Mouse (Mus musculus): ENCODE data around the gene Zbtb8a. TPM values are rescaled to one million over a fixed set of nuclear protein-coding genes. Genes with fewer than 3 reads are reported as not detected.
"Not testable (repeated sequence)": the region's sequence is repeated elsewhere in the genome, so short reads cannot be mapped to it uniquely, and the experiment has no call there.

Gene Zbtb8a
- polyA plus RNA-seq (2014; fragmentation: Nextera tagmentation; extraction: Ambion mirVana) = 8.3 TPM in 2 replicates

- Histone ChIP-seq H3K9me3 (ENCODE audit: control insufficient read depth, low read length) (no peaks in the 10 kb centered on the region), H3K4me1 (replicated peaks; ENCODE audit: control insufficient read depth, insufficient read depth, low read length) (peaks cover 7% of the 10 kb centered on the region; the same call in 1 of the 2 replicates), H3K4me3 (ENCODE audit: low read depth, low read length) (peak within 1 kb of the TSS; percentile 81), H3K36me3 (ENCODE audit: control insufficient read depth, insufficient read depth, low read length) (no peaks in the 10 kb centered on the region), H3K9ac (ENCODE audit: low read length) (peak within 1 kb of the TSS; percentile 89), H3K27me3 (ENCODE audit: control insufficient read depth, insufficient read depth, low read length) (peaks cover 11% of the 10 kb centered on the region), H3K27ac (ENCODE audit: low read depth, low read length) (peak within 1 kb of the TSS; percentile 31; the same call in 1 of the 2 replicates), H3K4me2 (ENCODE audit: low read depth, low read length, severe bottlenecking) (peak within 1 kb of the TSS; percentile 51)
- ATAC-seq (replicated peaks; ENCODE audit: low FRiP score) (peak; percentile 61; the same call in 1 of the 2 replicates), DNase-seq (ENCODE audit: low spot score) (peak; percentile 81)
- WGBS = 3% methylated on average over 64 of the region's 65 CpGs
Measured at GRCm38 (mm10) chr4:129377601-129378390, at the start of gene Zbtb8a. Zbtb8a (minus strand) TSS chr4:129378116.

- Histone ChIP-seq H3K4me3 (ENCODE audit: low read depth, low read length) (no peak overlapping the region), H3K9me3 (ENCODE audit: control insufficient read depth, low read length) (no peaks in the 10 kb centered on the region), H3K4me1 (replicated peaks; ENCODE audit: control insufficient read depth, insufficient read depth, low read length) (no peaks in the 10 kb centered on the region), H3K9ac (ENCODE audit: low read length) (no peak overlapping the region), H3K27me3 (ENCODE audit: control insufficient read depth, insufficient read depth, low read length) (no peaks in the 10 kb centered on the region), H3K27ac (ENCODE audit: low read depth, low read length) (no peak overlapping the region), H3K36me3 (ENCODE audit: control insufficient read depth, insufficient read depth, low read length) (no peaks in the 10 kb centered on the region), H3K4me2 (ENCODE audit: low read depth, low read length, severe bottlenecking) (no peak overlapping the region)
- WGBS = 79% methylated on average over 5 of the region's 5 CpGs
- ATAC-seq (replicated peaks; ENCODE audit: low FRiP score) = no peak
- DNase-seq (ENCODE audit: low spot score) = no peak
Measured at GRCm38 (mm10) chr4:129418321-129418720, 40.4 kb upstream of the Zbtb8a start.

GRCm38 (mm10) chr4:129416478-129416877 is 38.6 kb upstream of the Zbtb8a start:
- H3K9ac ChIP-seq (ENCODE audit: low read length) = no peak overlapping the region
- H3K27ac ChIP-seq (ENCODE audit: low read depth, low read length) = no peak overlapping the region
- H3K4me3 ChIP-seq (ENCODE audit: low read depth, low read length) = no peak overlapping the region
- H3K36me3 ChIP-seq (ENCODE audit: control insufficient read depth, insufficient read depth, low read length) = no peaks in the 10 kb centered on the region
- no peaks in the 10 kb centered on the region for H3K4me1 ChIP-seq (replicated peaks; ENCODE audit: control insufficient read depth, insufficient read depth, low read length)
- no peaks in the 10 kb centered on the region for H3K27me3 ChIP-seq (ENCODE audit: control insufficient read depth, insufficient read depth, low read length)
- no peaks in the 10 kb centered on the region for H3K9me3 ChIP-seq (ENCODE audit: control insufficient read depth, low read length)
- ATAC-seq (replicated peaks; ENCODE audit: low FRiP score) = no peak
- 88% methylated on average over 5 of the region's 5 CpGs for WGBS
- H3K4me2 ChIP-seq (ENCODE audit: low read depth, low read length, severe bottlenecking) = no peak overlapping the region
- no peak for DNase-seq (ENCODE audit: low spot score)

- no peaks in the 10 kb centered on the region for H3K4me1 ChIP-seq (replicated peaks; ENCODE audit: control insufficient read depth, insufficient read depth, low read length)
- H3K9me3 ChIP-seq (ENCODE audit: control insufficient read depth, low read length) = no peaks in the 10 kb centered on the region
- no peak for DNase-seq (ENCODE audit: low spot score)
- H3K27ac ChIP-seq (ENCODE audit: low read depth, low read length) = no peak overlapping the region
- H3K36me3 ChIP-seq (ENCODE audit: control insufficient read depth, insufficient read depth, low read length) = no peaks in the 10 kb centered on the region
- 96% methylated on average over 5 of the region's 5 CpGs for WGBS
- no peak overlapping the region for H3K4me2 ChIP-seq (ENCODE audit: low read depth, low read length, severe bottlenecking)
- no peaks in the 10 kb centered on the region for H3K27me3 ChIP-seq (ENCODE audit: control insufficient read depth, insufficient read depth, low read length)
- H3K4me3 ChIP-seq (ENCODE audit: low read depth, low read length) = no peak overlapping the region
- no peak for ATAC-seq (replicated peaks; ENCODE audit: low FRiP score)
- no peak overlapping the region for H3K9ac ChIP-seq (ENCODE audit: low read length)
Measured at GRCm38 (mm10) chr4:129415892-129416291, 38.0 kb upstream of the Zbtb8a start.

- no peak overlapping the region for H3K4me3 ChIP-seq (ENCODE audit: low read depth, low read length)
- ATAC-seq (replicated peaks; ENCODE audit: low FRiP score) (no peak), DNase-seq (ENCODE audit: low spot score) (no peak)
- no peaks in the 10 kb centered on the region for H3K27me3 ChIP-seq (ENCODE audit: control insufficient read depth, insufficient read depth, low read length)
- H3K4me2 ChIP-seq (ENCODE audit: low read depth, low read length, severe bottlenecking) = no peak overlapping the region
- no peaks in the 10 kb centered on the region for H3K9me3 ChIP-seq (ENCODE audit: control insufficient read depth, low read length)
- no peak overlapping the region for H3K27ac ChIP-seq (ENCODE audit: low read depth, low read length)
- no peaks in the 10 kb centered on the region for H3K36me3 ChIP-seq (ENCODE audit: control insufficient read depth, insufficient read depth, low read length)
- no peaks in the 10 kb centered on the region for H3K4me1 ChIP-seq (replicated peaks; ENCODE audit: control insufficient read depth, insufficient read depth, low read length)
- H3K9ac ChIP-seq (ENCODE audit: low read length) = no peak overlapping the region
Measured at GRCm38 (mm10) chr4:129410991-129411390, 33.1 kb upstream of the Zbtb8a start.

GRCm38 (mm10) chr4:129410532-129410931 is 32.6 kb upstream of the Zbtb8a start:
- WGBS = 86% methylated on average over 3 of the region's 3 CpGs
- H3K9me3 ChIP-seq (ENCODE audit: control insufficient read depth, low read length); H3K27me3 ChIP-seq (ENCODE audit: control insufficient read depth, insufficient read depth, low read length); H3K27ac ChIP-seq (ENCODE audit: low read depth, low read length); H3K4me3 ChIP-seq (ENCODE audit: low read depth, low read length); DNase-seq (ENCODE audit: low spot score); H3K4me2 ChIP-seq (ENCODE audit: low read depth, low read length, severe bottlenecking); H3K36me3 ChIP-seq (ENCODE audit: control insufficient read depth, insufficient read depth, low read length); ATAC-seq (replicated peaks; ENCODE audit: low FRiP score); H3K4me1 ChIP-seq (replicated peaks; ENCODE audit: control insufficient read depth, insufficient read depth, low read length); H3K9ac ChIP-seq (ENCODE audit: low read length): not testable (repeated sequence)

GRCm38 (mm10) chr4:129406447-129406846 is 28.5 kb upstream of the Zbtb8a start:
- WGBS = 3% methylated on average over 25 of the region's 25 CpGs
- Histone ChIP-seq H3K27ac (ENCODE audit: low read depth, low read length) (no peak overlapping the region), H3K9ac (ENCODE audit: low read length) (peak overlapping the region; percentile 51), H3K4me3 (ENCODE audit: low read depth, low read length) (peak overlapping the region; percentile 30), H3K27me3 (ENCODE audit: control insufficient read depth, insufficient read depth, low read length) (no peaks in the 10 kb centered on the region), H3K4me1 (replicated peaks; ENCODE audit: control insufficient read depth, insufficient read depth, low read length) (no peaks in the 10 kb centered on the region), H3K4me2 (ENCODE audit: low read depth, low read length, severe bottlenecking) (peak overlapping the region; percentile 56), H3K36me3 (ENCODE audit: control insufficient read depth, insufficient read depth, low read length) (no peaks in the 10 kb centered on the region), H3K9me3 (ENCODE audit: control insufficient read depth, low read length) (no peaks in the 10 kb centered on the region)
- ATAC-seq (replicated peaks; ENCODE audit: low FRiP score) (no peak), DNase-seq (ENCODE audit: low spot score) (peak; percentile 68)

- no peaks in the 10 kb centered on the region for H3K36me3 ChIP-seq (ENCODE audit: control insufficient read depth, insufficient read depth, low read length)
- H3K27me3 ChIP-seq (ENCODE audit: control insufficient read depth, insufficient read depth, low read length) = no peaks in the 10 kb centered on the region
- H3K4me1 ChIP-seq (replicated peaks; ENCODE audit: control insufficient read depth, insufficient read depth, low read length) = no peaks in the 10 kb centered on the region
- no peak for ATAC-seq (replicated peaks; ENCODE audit: low FRiP score)
- no peaks in the 10 kb centered on the region for H3K9me3 ChIP-seq (ENCODE audit: control insufficient read depth, low read length)
- H3K4me3 ChIP-seq (ENCODE audit: low read depth, low read length) = no peak overlapping the region
- DNase-seq (ENCODE audit: low spot score) = no peak
- H3K4me2 ChIP-seq (ENCODE audit: low read depth, low read length, severe bottlenecking) = no peak overlapping the region
- H3K9ac ChIP-seq (ENCODE audit: low read length) = no peak overlapping the region
- 82% methylated on average over 4 of the region's 4 CpGs for WGBS
- H3K27ac ChIP-seq (ENCODE audit: low read depth, low read length) = no peak overlapping the region
Measured at GRCm38 (mm10) chr4:129399813-129400212, 21.9 kb upstream of the Zbtb8a start.

GRCm38 (mm10) chr4:129396960-129397359 is 19.0 kb upstream of the Zbtb8a start:
- Histone ChIP-seq H3K9ac (ENCODE audit: low read length) (no peak overlapping the region), H3K4me3 (ENCODE audit: low read depth, low read length) (no peak overlapping the region), H3K27ac (ENCODE audit: low read depth, low read length) (no peak overlapping the region), H3K4me2 (ENCODE audit: low read depth, low read length, severe bottlenecking) (no peak overlapping the region), H3K4me1 (replicated peaks; ENCODE audit: control insufficient read depth, insufficient read depth, low read length) (no peaks in the 10 kb centered on the region), H3K27me3 (ENCODE audit: control insufficient read depth, insufficient read depth, low read length) (no peaks in the 10 kb centered on the region), H3K9me3 (ENCODE audit: control insufficient read depth, low read length) (no peaks in the 10 kb centered on the region), H3K36me3 (ENCODE audit: control insufficient read depth, insufficient read depth, low read length) (no peaks in the 10 kb centered on the region)
- WGBS = 89% methylated on average over 3 of the region's 3 CpGs
- ATAC-seq (replicated peaks; ENCODE audit: low FRiP score) (no peak), DNase-seq (ENCODE audit: low spot score) (no peak)
